Mouse (Mus musculus) T-cell, adult 66 days (primary cell): ENCODE results near the gene Olfr347. TPM values are rescaled to one million over a fixed set of nuclear protein-coding genes. Genes with fewer than 3 reads are reported as not detected.

Source experiments
- total RNA-seq, 2 experiments: library from RNA; stranded (reverse); gene quantifications; 3 replicates in 1 of 2; 4 replicates in 1 of 2; pipeline ENCODE4 v1.2.4; 2023

Olfr347 gene
- total RNA-seq, result not detected

GRCm38 (mm10) chr2:36731602-36732001 is at the start of gene Olfr347:
Gene Olfr347, plus strand, starts transcription at chr2:36731902.

DNA sequence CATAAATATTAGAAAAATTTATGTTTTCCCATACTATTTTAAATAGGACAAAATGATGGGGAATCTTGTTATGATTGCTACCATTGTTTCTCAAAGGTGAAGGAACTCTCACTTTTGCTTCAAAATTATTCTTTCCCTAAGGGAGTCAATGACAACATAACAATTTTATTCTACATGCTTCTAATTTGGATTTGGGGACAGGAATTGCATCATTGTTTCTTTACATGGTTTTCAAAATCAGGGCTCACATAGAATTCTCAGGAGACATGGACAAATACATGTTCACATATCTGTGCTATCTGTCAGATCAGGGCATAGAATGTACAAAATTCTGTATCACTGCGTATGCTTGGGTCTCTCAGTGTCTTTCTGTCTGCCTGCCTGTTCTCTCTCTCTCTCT is 46.2 kb upstream of the Olfr347 start, which contains the start of gene Olfr346:
Olfr346 (plus strand) TSS at position 301 of the 400 bp plus-strand sequence.

GRCm38 (mm10) chr2:36783976-36784375 is 52.3 kb downstream of the Olfr347 start, which contains the start of gene Olfr348:
Gene Olfr348, plus strand, starts transcription at chr2:36784276.

Other genes with a start within 250 kb of the Olfr347 start
- gene Olfr341, start 249.4 kb upstream of the Olfr347 start, total RNA-seq, result not detected
- not detected for gene Olfr342, start 206.9 kb upstream of the Olfr347 start, total RNA-seq
- gene Olfr344, start 165.2 kb upstream of the Olfr347 start, total RNA-seq, result not detected
- gene Olfr345, start 91.9 kb upstream of the Olfr347 start, total RNA-seq, result not detected
- not detected for gene Olfr346, start 46.1 kb upstream of the Olfr347 start, total RNA-seq
- not detected for gene Olfr348, start 52.4 kb downstream of the Olfr347 start, total RNA-seq
- gene Olfr50, start 58.6 kb downstream of the Olfr347 start, total RNA-seq, result not detected
- gene Olfr3, start 85.1 kb downstream of the Olfr347 start, total RNA-seq, result not detected
- gene Olfr350, start 114.4 kb downstream of the Olfr347 start, total RNA-seq, result not detected
- under 1 TPM in 1 of 2 experiments, not detected in 1; 0.17 TPM for gene Olfr351, start 130.8 kb downstream of the Olfr347 start, total RNA-seq
- not detected for gene Olfr352, start 136.6 kb downstream of the Olfr347 start, total RNA-seq
- gene Olfr353, start 161.0 kb downstream of the Olfr347 start, total RNA-seq, result not detected
- not detected for gene Olfr354, start 173.8 kb downstream of the Olfr347 start, total RNA-seq
- not detected for gene Olfr355, start 197.0 kb downstream of the Olfr347 start, total RNA-seq
- gene Olfr356, start 205.2 kb downstream of the Olfr347 start, total RNA-seq, result not detected